Mouse (Mus musculus): ENCODE results near the gene Inka1. TPM values are rescaled to one million over a fixed set of nuclear protein-coding genes. Genes with fewer than 3 reads are reported as not detected.
A peak's percentile ranks its signal among the peaks of the same experiment; 100 is the strongest.

The Inka1 gene
- polyA plus RNA-seq, 1 experiment from 2014 or later, result 97.0 TPM

GRCm38 (mm10) chr9:107983421-107983890, 2.2 kb downstream of the Inka1 start:
- WGBS, result 11% methylated on average over 4 of the region's 4 CpGs
- Histone ChIP-seq H3K4me3 (peak overlapping the region; percentile 87), H3K27ac (peak overlapping the region; percentile 98), H3K36me3 (no peaks in the 10 kb centered on the region), H3K4me1 (peaks cover 53% of the 10 kb centered on the region), H3K4me2 (replicated peaks) (peak overlapping the region; percentile 88), H3K9me3 (no peaks in the 10 kb centered on the region), H3K27me3 (no peaks in the 10 kb centered on the region), H3K9ac (peak overlapping the region; percentile 88)
- 0 out of 2 replicates have a peak, but pooled peaks have one; percentile 19 for ATAC-seq (ENCODE audit: insufficient number of reproducible peaks, insufficient read depth, low FRiP score, low TSS enrichment)

GRCm38 (mm10) chr9:107982681-107983346, 2.9 kb downstream of the Inka1 start, which contains the start of gene Gm20661:
TSS of gene Gm20661 (plus strand) at chr9:107983058.
- Histone ChIP-seq H3K9ac (peak within 1 kb of the TSS; percentile 88), H3K4me3 (peak within 1 kb of the TSS; percentile 87), H3K4me1 (peaks cover 48% of the 10 kb centered on the region), H3K36me3 (no peaks in the 10 kb centered on the region), H3K4me2 (replicated peaks) (peak within 1 kb of the TSS; percentile 88), H3K27ac (peak within 1 kb of the TSS; percentile 98), H3K27me3 (no peaks in the 10 kb centered on the region), H3K9me3 (no peaks in the 10 kb centered on the region)
- ATAC-seq (ENCODE audit: insufficient number of reproducible peaks, insufficient read depth, low FRiP score, low TSS enrichment), result peak; percentile 75
- WGBS, result 14% methylated on average over 13 of the region's 14 CpGs

GRCm38 (mm10) chr9:107981684-107982605, 3.7 kb downstream of the Inka1 start:
- peak; percentile 59 for ATAC-seq (ENCODE audit: insufficient number of reproducible peaks, insufficient read depth, low FRiP score, low TSS enrichment)
- peak overlapping the region; percentile 88 for H3K4me2 ChIP-seq (replicated peaks)
- H3K27ac ChIP-seq, result peak overlapping the region; percentile 98
- H3K27me3 ChIP-seq, result no peaks in the 10 kb centered on the region
- peak overlapping the region; percentile 88; the same call in 1 of the 2 replicates for H3K9ac ChIP-seq
- no peaks in the 10 kb centered on the region for H3K9me3 ChIP-seq
- H3K4me1 ChIP-seq, result peaks cover 43% of the 10 kb centered on the region
- peak overlapping the region; percentile 87 for H3K4me3 ChIP-seq
- 15% methylated on average over 7 of the region's 7 CpGs for whole genome bisulfite sequencing
- H3K36me3 ChIP-seq, result no peaks in the 10 kb centered on the region

- H3K27ac ChIP-seq, result no peak overlapping the region
Measured at GRCm38 (mm10) chr9:107978815-107979214, 6.9 kb downstream of the Inka1 start.

GRCm38 (mm10) chr9:107975399-107976386, 10.0 kb downstream of the Inka1 start, which contains the start of gene Uba7:
TSS of gene Uba7 (plus strand) at chr9:107975505.
- H3K4me3 ChIP-seq, result 0 out of 2 replicates have a peak within 1 kb of the TSS, but pooled peaks have one; percentile 2
- no peaks in the 10 kb centered on the region for H3K9me3 ChIP-seq
- no peak within 1 kb of the TSS for H3K4me2 ChIP-seq (replicated peaks)
- peaks cover 10% of the 10 kb centered on the region for H3K36me3 ChIP-seq
- H3K9ac ChIP-seq, result no peak within 1 kb of the TSS
- H3K27ac ChIP-seq, result peak within 1 kb of the TSS; percentile 63
- peaks cover 17% of the 10 kb centered on the region for H3K4me1 ChIP-seq
- ATAC-seq (ENCODE audit: insufficient number of reproducible peaks, insufficient read depth, low FRiP score, low TSS enrichment), result no peak
- no peaks in the 10 kb centered on the region for H3K27me3 ChIP-seq
- 72% methylated on average over 12 of the region's 12 CpGs for WGBS

More at GRCm38 (mm10) chr9:107978815-107979214, 6.9 kb downstream of the Inka1 start:
- 88% methylated on average over 12 of the region's 12 CpGs for WGBS
- Histone ChIP-seq H3K27me3 (no peaks in the 10 kb centered on the region), H3K4me3 (no peak overlapping the region), H3K9me3 (no peaks in the 10 kb centered on the region), H3K4me1 (peaks cover 41% of the 10 kb centered on the region), H3K9ac (no peak overlapping the region), H3K4me2 (replicated peaks) (no peak overlapping the region), H3K36me3 (no peaks in the 10 kb centered on the region)
- no peak for ATAC-seq (ENCODE audit: insufficient number of reproducible peaks, insufficient read depth, low FRiP score, low TSS enrichment)

GRCm38 (mm10) chr9:107974491-107975171, 11.0 kb downstream of the Inka1 start:
- Histone ChIP-seq H3K27me3 (no peaks in the 10 kb centered on the region), H3K27ac (peak overlapping the region; percentile 1), H3K36me3 (peaks cover 21% of the 10 kb centered on the region), H3K4me3 (no peak overlapping the region), H3K9me3 (no peaks in the 10 kb centered on the region), H3K9ac (no peak overlapping the region), H3K4me1 (peaks cover 8% of the 10 kb centered on the region; the same call in 1 of the 2 replicates), H3K4me2 (replicated peaks) (no peak overlapping the region)
- no peak for ATAC-seq (ENCODE audit: insufficient number of reproducible peaks, insufficient read depth, low FRiP score, low TSS enrichment)
- 74% methylated on average over 10 of the region's 10 CpGs for WGBS

GRCm38 (mm10) chr9:107971690-107972541, 13.8 kb downstream of the Inka1 start:
- ATAC-seq (ENCODE audit: insufficient number of reproducible peaks, insufficient read depth, low FRiP score, low TSS enrichment), result no peak
- Histone ChIP-seq H3K9ac (no peak overlapping the region), H3K4me3 (no peak overlapping the region), H3K9me3 (no peaks in the 10 kb centered on the region), H3K4me1 (peaks cover 5% of the 10 kb centered on the region; the same call in 1 of the 2 replicates), H3K36me3 (peaks cover 35% of the 10 kb centered on the region), H3K27ac (no peak overlapping the region), H3K4me2 (replicated peaks) (no peak overlapping the region), H3K27me3 (no peaks in the 10 kb centered on the region)
- 76% methylated on average over 8 of the region's 8 CpGs for WGBS

GRCm38 (mm10) chr9:107970311-107970710, 15.4 kb downstream of the Inka1 start:
- ATAC-seq (ENCODE audit: insufficient number of reproducible peaks, insufficient read depth, low FRiP score, low TSS enrichment), result no peak
- Histone ChIP-seq H3K4me3 (no peak overlapping the region), H3K27me3 (no peaks in the 10 kb centered on the region), H3K4me1 (no peaks in the 10 kb centered on the region), H3K27ac (no peak overlapping the region), H3K9ac (no peak overlapping the region), H3K36me3 (peaks cover 39% of the 10 kb centered on the region), H3K9me3 (no peaks in the 10 kb centered on the region), H3K4me2 (replicated peaks) (no peak overlapping the region)
- WGBS, result 95% methylated on average over 5 of the region's 5 CpGs

GRCm38 (mm10) chr9:107968531-107968930, 17.1 kb downstream of the Inka1 start:
- Histone ChIP-seq H3K36me3 (peaks cover 39% of the 10 kb centered on the region), H3K9me3 (no peaks in the 10 kb centered on the region), H3K4me2 (replicated peaks) (no peak overlapping the region), H3K4me1 (no peaks in the 10 kb centered on the region), H3K27ac (no peak overlapping the region), H3K4me3 (no peak overlapping the region), H3K9ac (no peak overlapping the region), H3K27me3 (no peaks in the 10 kb centered on the region)
- 89% methylated on average over 7 of the region's 7 CpGs for WGBS
- no peak for ATAC-seq (ENCODE audit: insufficient number of reproducible peaks, insufficient read depth, low FRiP score, low TSS enrichment)

GRCm38 (mm10) chr9:107967437-107967836, 18.2 kb downstream of the Inka1 start:
- WGBS, result 84% methylated on average over 6 of the region's 6 CpGs
- Histone ChIP-seq H3K9ac (no peak overlapping the region), H3K27me3 (no peaks in the 10 kb centered on the region), H3K4me3 (no peak overlapping the region), H3K36me3 (peaks cover 40% of the 10 kb centered on the region), H3K27ac (no peak overlapping the region), H3K9me3 (no peaks in the 10 kb centered on the region), H3K4me1 (no peaks in the 10 kb centered on the region), H3K4me2 (replicated peaks) (no peak overlapping the region)
- ATAC-seq (ENCODE audit: insufficient number of reproducible peaks, insufficient read depth, low FRiP score, low TSS enrichment), result no peak
